Mouse (Mus musculus) liver, adult 2 months (tissue): ENCODE measurements around the gene Pgs1.

Experiments
- CTCF ChIP-seq: fragments of 200-500 bp; IDR thresholded peaks from 2 replicates; pipeline ENCODE4 v1.5.1; 2011; ENCODE audit warnings: low read depth, low read length, control low read depth
- POLR2A ChIP-seq: fragments of 200-500 bp; IDR thresholded peaks from 2 replicates; pipeline ENCODE4 v1.6.1; 2011; ENCODE audit warnings: low read length, control low read depth; ENCODE audit not compliant: insufficient read depth; ENCODE audit errors: extremely low read depth

- TF ChIP-seq CTCF, result no peak
- TF ChIP-seq POLR2A, result no peak
Measured at GRCm38 (mm10) chr11:117997085-117997484, 11.0 kb downstream of the Pgs1 start.
